Mouse (Mus musculus) ES-Bruce4 (cell line): Measurements from ENCODE around the gene Krtap28-10.

Experiments used
- CTCF ChIP-seq: IDR thresholded peaks from one replicate; pipeline ENCODE4 v1.8.1; 2011; ENCODE audit warnings: low read depth, low read length
- POLR2A ChIP-seq: IDR thresholded peaks from one replicate; pipeline ENCODE4 v1.8.1; 2011; ENCODE audit warnings: low read length; ENCODE audit not compliant: insufficient read depth

- no peak for TF ChIP-seq CTCF
- TF ChIP-seq POLR2A = no peak
Observed at GRCm38 (mm10) chr1:83036892-83037667, 5.2 kb downstream of the Krtap28-10 start.
